Mouse (Mus musculus) intestine, postnatal 0 days (tissue): ENCODE results near the gene Cenph. TPM values are rescaled to one million over a fixed set of nuclear protein-coding genes. Genes with fewer than 3 reads are reported as not detected.
"Not testable (repeated sequence)": the region's sequence is repeated elsewhere in the genome, so short reads cannot be mapped to it uniquely, and the experiment has no call there.

Experiments used
- ATAC-seq: fragments of 200-750 bp; cut with Nextera tagmentation; 2 replicates; pipeline ENCODE4 v1.8.0; 2017; ENCODE audit warnings: mild to moderate bottlenecking, moderate TSS enrichment, moderate library complexity
- H3K27ac ChIP-seq: fragments of 300-500 bp; sonication (generic); 2 replicates; pipeline ENCODE4 v1.5.1; 2014; ENCODE audit warnings: mild to moderate bottlenecking, low read depth, low read length, moderate library complexity
- H3K27me3 ChIP-seq: fragments of 300-500 bp; sonication (generic); replicated peaks from 2 replicates; pipeline ENCODE4 v1.6.1; 2014; ENCODE audit warnings: low read length, mixed read lengths; ENCODE audit not compliant: control insufficient read depth, insufficient read depth
- H3K36me3 ChIP-seq: fragments of 300-500 bp; sonication (generic); 2 replicates; pipeline ENCODE4 v1.6.1; 2014; ENCODE audit warnings: mild to moderate bottlenecking, moderate library complexity; ENCODE audit not compliant: control insufficient read depth, insufficient read depth
- H3K4me1 ChIP-seq: fragments of 300-500 bp; sonication (generic); replicated peaks from 2 replicates; pipeline ENCODE4 v1.6.1; 2014; ENCODE audit warnings: antibody characterized with exemption, low read length, mixed read lengths; ENCODE audit not compliant: control insufficient read depth, insufficient read depth
- H3K4me2 ChIP-seq: fragments of 300-500 bp; sonication (generic); replicated peaks from 2 replicates; pipeline ENCODE4 v1.6.1; 2014; ENCODE audit warnings: low read depth, mild to moderate bottlenecking, moderate library complexity
- H3K4me3 ChIP-seq: fragments of 300-500 bp; sonication (generic); 2 replicates; pipeline ENCODE4 v1.5.1; 2014; ENCODE audit warnings: low read depth, low read length
- H3K9ac ChIP-seq: fragments of 300-500 bp; sonication (generic); 2 replicates; pipeline ENCODE4 v1.6.1; 2014; ENCODE audit warnings: mild to moderate bottlenecking, low read depth, low read length
- H3K9me3 ChIP-seq: fragments of 300-500 bp; sonication (generic); 2 replicates; pipeline ENCODE4 v1.6.1; 2016; ENCODE audit warnings: mixed run types; ENCODE audit not compliant: control insufficient read depth
- CTCF ChIP-seq: sonication (generic); IDR thresholded peaks from 2 replicates; pipeline ENCODE4 v1.5.1; 2016; ENCODE audit warnings: low read depth, mild to moderate bottlenecking, control low read depth, antibody characterized with exemption, moderate library complexity
- WGBS: fragments of 180-500 bp; shearing (Covaris S2); extraction: QIAGEN DNeasy Blood & Tissue Kit; methylation state at CpG from one replicate; pipeline ENCODE4 v1.1.7; 2014; 5-methylcytosine and 5-hydroxymethylcytosine counted together
- polyA plus RNA-seq: library from polyadenylated mRNA; unstranded; fragments of >200 nt; fragmentation: Nextera tagmentation; extraction: Ambion mirVana; gene quantifications from 2 replicates; pipeline ENCODE4 v1.2.1, GENCODE M21; 2015

Gene Cenph
- polyA plus RNA-seq, 1 experiment from 2014 or later, result 10.4 TPM

DNA sequence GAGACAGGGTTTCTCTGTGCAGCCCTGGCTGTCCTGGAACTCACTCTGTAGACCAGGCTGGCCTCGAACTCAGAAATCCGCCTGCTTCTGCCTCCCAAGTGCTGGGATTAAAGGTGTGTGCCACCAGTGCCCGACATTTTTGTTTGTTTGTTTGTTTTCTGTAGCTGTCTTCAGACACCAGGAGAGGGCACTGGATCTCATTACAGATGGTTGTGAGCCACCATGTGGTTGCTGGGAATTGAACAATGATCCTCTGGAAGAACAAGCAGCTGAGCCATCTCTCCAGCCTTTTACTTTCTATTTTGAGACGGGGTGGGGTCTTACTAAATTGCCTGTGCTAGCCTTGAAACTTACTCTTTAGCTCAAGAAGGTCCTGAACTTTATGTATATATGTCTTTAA is 47.2 kb downstream of the Cenph start:
- H3K4me3 ChIP-seq, H3K9me3 ChIP-seq, H3K4me1 ChIP-seq, H3K27ac ChIP-seq, H3K9ac ChIP-seq, H3K27me3 ChIP-seq, H3K4me2 ChIP-seq, ATAC-seq: not testable (repeated sequence)
- TF ChIP-seq CTCF, result 0 out of 2 replicates have a peak, but pooled peaks have one; percentile 15
- 94% methylated on average over 4 of the region's 4 CpGs for WGBS
- peaks cover 12% of the 10 kb centered on the region; the same call in 1 of the 2 replicates for H3K36me3 ChIP-seq

DNA sequence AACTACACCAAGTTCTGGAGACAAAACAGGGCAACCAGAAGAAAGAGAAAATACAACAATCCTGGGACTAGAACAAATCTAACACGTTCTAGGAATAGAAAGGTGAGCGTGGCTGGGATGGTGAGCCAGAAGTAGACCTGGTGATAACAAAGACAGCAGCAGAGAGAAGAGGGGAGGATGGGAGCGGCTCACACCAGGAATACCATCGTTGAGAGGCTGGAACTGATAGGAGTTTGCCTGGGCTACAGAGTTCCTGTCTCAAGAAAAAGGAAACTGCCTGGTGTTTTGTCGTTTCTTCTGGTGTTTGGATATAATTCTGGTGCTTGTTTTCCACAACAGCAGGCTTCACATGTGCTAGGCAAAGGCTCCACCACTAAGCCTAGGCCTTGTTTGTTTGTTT is 47.6 kb downstream of the Cenph start:
- Histone ChIP-seq H3K4me3 (no peak overlapping the region), H3K27ac (no peak overlapping the region), H3K36me3 (peaks cover 12% of the 10 kb centered on the region; the same call in 1 of the 2 replicates), H3K27me3 (no peaks in the 10 kb centered on the region), H3K9me3 (no peaks in the 10 kb centered on the region), H3K4me2 (no peak overlapping the region), H3K9ac (no peak overlapping the region), H3K4me1 (no peaks in the 10 kb centered on the region)
- no peak for TF ChIP-seq CTCF
- WGBS, result 88% methylated on average over 5 of the region's 5 CpGs
- ATAC-seq, result no peak

DNA sequence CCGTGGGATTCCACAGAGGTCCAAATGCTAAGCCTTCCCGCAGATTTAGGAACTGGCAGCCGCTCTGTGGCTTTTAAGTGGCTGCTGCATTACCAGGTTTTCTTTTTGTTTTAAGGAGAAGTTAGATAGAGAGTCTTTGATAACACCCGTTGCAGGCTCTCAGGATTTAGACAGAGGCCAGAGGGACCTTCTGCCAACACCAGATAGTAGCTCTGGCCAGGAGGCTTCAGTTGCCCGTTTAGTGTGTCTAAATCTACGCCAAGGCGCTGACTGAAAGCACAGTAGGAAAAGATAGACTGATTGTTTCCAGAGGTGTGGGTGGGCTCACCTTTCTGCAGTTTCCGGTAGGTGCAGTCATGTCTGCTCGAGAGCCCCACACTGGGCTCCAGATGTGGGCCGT is 50.5 kb downstream of the Cenph start:
- H3K4me3 ChIP-seq, result no peak overlapping the region
- H3K36me3 ChIP-seq, result peaks cover 28% of the 10 kb centered on the region
- H3K4me1 ChIP-seq, result no peaks in the 10 kb centered on the region
- 86% methylated on average over 10 of the region's 10 CpGs for WGBS
- no peak for ATAC-seq
- no peak overlapping the region for H3K9ac ChIP-seq
- no peaks in the 10 kb centered on the region for H3K9me3 ChIP-seq
- H3K27me3 ChIP-seq, result no peaks in the 10 kb centered on the region
- no peak overlapping the region for H3K4me2 ChIP-seq
- no peak overlapping the region for H3K27ac ChIP-seq
- TF ChIP-seq CTCF, result no peak

DNA sequence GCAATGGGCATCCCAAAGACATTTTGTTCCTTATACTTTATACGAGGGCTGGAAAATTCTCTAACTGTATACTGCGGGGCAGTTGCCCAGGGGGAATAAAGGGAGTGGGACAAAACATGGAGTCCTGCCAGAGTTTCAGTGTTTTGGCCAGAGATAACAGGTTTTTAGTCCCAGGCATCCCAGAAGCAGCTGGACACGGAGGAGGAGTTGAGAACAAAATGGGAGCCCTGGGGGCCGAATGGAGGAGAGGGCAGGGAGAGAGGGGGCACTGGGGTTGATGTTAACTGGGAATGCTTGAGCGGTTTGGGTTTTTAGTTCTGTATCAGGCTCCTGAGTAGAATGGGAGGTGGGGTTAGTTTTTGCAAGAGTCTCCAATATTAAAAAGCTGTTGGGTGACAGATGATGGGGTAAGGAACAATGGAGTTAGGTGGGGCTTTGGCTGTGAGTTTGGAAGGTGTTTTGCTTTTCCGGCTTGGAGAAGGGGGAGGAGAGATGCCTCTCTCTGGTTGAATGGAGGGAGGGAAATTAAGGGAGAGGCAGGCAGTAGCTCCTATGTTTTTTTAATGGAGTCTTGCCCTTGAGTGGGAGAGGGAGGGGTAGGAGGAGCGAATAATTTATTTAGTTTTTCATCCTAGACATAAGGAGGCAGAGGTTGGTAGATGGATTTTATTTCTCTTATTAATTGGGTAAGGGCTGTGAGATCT is 51.5 kb downstream of the Cenph start:
- no peak for TF ChIP-seq CTCF
- ATAC-seq, result no peak
- no peak overlapping the region for H3K4me3 ChIP-seq
- no peak overlapping the region for H3K9ac ChIP-seq
- no peak overlapping the region for H3K27ac ChIP-seq
- 83% methylated on average over 7 of the region's 7 CpGs for WGBS
- no peaks in the 10 kb centered on the region for H3K27me3 ChIP-seq
- H3K4me2 ChIP-seq, result no peak overlapping the region
- no peaks in the 10 kb centered on the region for H3K9me3 ChIP-seq
- no peaks in the 10 kb centered on the region for H3K4me1 ChIP-seq
- H3K36me3 ChIP-seq, result peaks cover 28% of the 10 kb centered on the region

DNA sequence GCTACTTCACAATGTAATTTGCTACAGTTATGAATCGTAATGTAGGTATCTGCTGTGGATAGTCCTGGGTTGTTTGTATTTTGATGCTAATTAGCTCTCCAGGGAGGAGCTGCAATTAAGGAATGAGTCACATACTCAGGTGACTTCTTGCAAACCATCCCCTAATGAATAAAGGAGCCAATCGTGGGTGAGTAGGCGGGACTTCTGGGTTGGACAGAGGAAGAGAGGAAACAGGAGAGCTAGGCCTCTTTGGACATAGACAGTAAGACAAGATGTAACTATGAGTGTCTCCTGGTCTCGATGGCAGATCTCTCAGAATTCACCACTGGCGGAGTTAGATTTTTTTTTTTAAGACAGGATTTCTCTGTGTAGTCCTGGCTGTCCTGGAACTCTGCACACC is 54.0 kb downstream of the Cenph start:
- H3K4me1 ChIP-seq, result no peaks in the 10 kb centered on the region
- H3K27me3 ChIP-seq, result no peaks in the 10 kb centered on the region
- H3K4me2 ChIP-seq, result no peak overlapping the region
- no peak for TF ChIP-seq CTCF
- H3K9me3 ChIP-seq, result no peaks in the 10 kb centered on the region
- H3K9ac ChIP-seq, result no peak overlapping the region
- no peak overlapping the region for H3K27ac ChIP-seq
- peaks cover 39% of the 10 kb centered on the region for H3K36me3 ChIP-seq
- 95% methylated on average over 5 of the region's 5 CpGs for WGBS
- no peak for ATAC-seq
- H3K4me3 ChIP-seq, result no peak overlapping the region

GRCm38 (mm10) chr13:100715467-100715866 is 60.2 kb downstream of the Cenph start:
- 86% methylated on average over 6 of the region's 6 CpGs for WGBS
- H3K9ac ChIP-seq, result no peak overlapping the region
- peaks cover 65% of the 10 kb centered on the region for H3K36me3 ChIP-seq
- no peaks in the 10 kb centered on the region for H3K4me1 ChIP-seq
- no peak for ATAC-seq
- no peaks in the 10 kb centered on the region for H3K27me3 ChIP-seq
- H3K4me3 ChIP-seq, result no peak overlapping the region
- H3K9me3 ChIP-seq, result no peaks in the 10 kb centered on the region
- no peak overlapping the region for H3K27ac ChIP-seq
- no peak overlapping the region for H3K4me2 ChIP-seq
- TF ChIP-seq CTCF, result no peak

Other genes starting within 250 kb of the Cenph start
- 44.5 and 49.4 TPM in 2 replicates for gene Ocln, start 223.2 kb downstream of the Cenph start, polyA plus RNA-seq
- 20.8 and 21.1 TPM in 2 replicates for gene Marveld2, start 158.9 kb downstream of the Cenph start, polyA plus RNA-seq
- 143 and 156 TPM in 2 replicates for gene Ak6, start 124.9 kb downstream of the Cenph start, polyA plus RNA-seq
- 10.3 and 11.1 TPM in 2 replicates for gene Rad17, start 124.8 kb downstream of the Cenph start, polyA plus RNA-seq
- 10.9 and 11.1 TPM in 2 replicates for gene Taf9, start 124.3 kb downstream of the Cenph start, polyA plus RNA-seq
- 3.2 and 4.1 TPM in 2 replicates for gene Ccdc125, start 106.2 kb downstream of the Cenph start, polyA plus RNA-seq
- gene Cdk7, start 45.0 kb downstream of the Cenph start, polyA plus RNA-seq, result 44.3 and 47.3 TPM in 2 replicates
- gene Mrps36, start 31.2 kb downstream of the Cenph start, polyA plus RNA-seq, result 406 and 410 TPM in 2 replicates
- 30.3 and 41.3 TPM in 2 replicates for gene Ccnb1, start 10.7 kb upstream of the Cenph start, polyA plus RNA-seq
- gene Slc30a5, start 57.5 kb upstream of the Cenph start, polyA plus RNA-seq, result 52.9 and 55.7 TPM in 2 replicates